Mouse (Mus musculus): Measurements from ENCODE around the gene Rnf115. TPM values are rescaled to one million over a fixed set of nuclear protein-coding genes. Genes with fewer than 3 reads are reported as not detected.

Gene Rnf115
- polyA plus RNA-seq, 1 experiment from 2014 or later: 54.5 TPM

DNA sequence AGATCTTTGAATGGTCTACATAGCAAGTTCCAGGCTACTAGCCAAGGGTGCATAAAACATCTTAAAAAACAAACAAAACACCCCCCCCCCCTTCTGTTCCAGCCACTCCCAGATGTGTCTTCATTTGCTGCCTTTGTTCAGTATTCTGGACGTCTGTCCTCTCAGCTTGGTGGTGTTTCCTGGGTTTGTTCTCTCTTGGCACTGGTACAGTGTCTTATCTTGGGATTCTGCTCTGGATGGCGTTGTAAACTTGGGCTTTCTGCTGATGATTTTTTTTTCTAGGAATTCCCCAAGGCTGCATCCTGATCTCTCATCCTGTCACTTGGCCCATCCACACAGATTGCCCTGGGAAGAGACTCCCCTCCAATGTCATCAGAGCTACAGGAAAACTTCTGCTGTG, 109.0 kb downstream of the Rnf115 start:
- no peaks in the 10 kb centered on the region for H3K9me3 ChIP-seq (replicated peaks)
- H3K4me1 ChIP-seq (replicated peaks): no peaks in the 10 kb centered on the region
- ATAC-seq (ENCODE audit: insufficient number of reproducible peaks, low FRiP score): no peak
- H3K27me3 ChIP-seq (replicated peaks): no peaks in the 10 kb centered on the region; the same call in 1 of the 2 replicates
- no peak overlapping the region for H3K27ac ChIP-seq (ENCODE audit: poor library complexity, severe bottlenecking)
- H3K9ac ChIP-seq: no peak overlapping the region
- H3K36me3 ChIP-seq: no peaks in the 10 kb centered on the region
- WGBS: 34% methylated on average over 2 of the region's 2 CpGs
- H3K4me2 ChIP-seq: no peak overlapping the region
- H3K4me3 ChIP-seq: no peak overlapping the region

DNA sequence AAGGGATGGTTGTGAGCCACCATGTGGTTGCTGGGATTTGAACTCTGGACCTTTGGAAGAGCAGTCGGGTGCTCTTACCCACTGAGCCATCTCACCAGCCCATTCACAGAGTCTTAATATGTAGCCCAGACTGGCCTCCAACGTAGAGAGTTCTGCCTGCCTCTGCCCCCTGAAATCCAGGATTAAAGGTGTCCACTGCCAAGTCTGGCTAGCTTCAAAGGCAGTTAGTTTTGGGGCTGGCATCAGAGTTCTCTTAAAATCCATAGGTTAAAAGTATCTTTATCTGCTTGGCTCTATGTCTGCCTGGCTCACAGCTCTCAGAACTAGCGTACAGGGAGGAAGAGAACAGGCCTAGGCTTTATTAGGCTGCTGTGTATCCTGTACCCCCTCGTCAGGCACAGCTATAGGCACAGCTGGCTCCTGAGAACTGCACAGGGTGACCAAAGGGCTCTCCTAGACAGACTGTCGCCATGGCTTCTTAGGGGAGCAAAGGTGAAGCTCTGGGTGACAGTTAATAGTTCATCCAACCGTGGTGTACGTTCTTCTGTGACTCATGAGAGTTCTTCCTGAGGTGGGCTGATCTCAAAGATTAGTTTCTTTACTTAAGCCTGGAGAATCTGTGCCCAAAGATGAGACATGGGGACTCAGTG, 111.7 kb downstream of the Rnf115 start:
- H3K36me3 ChIP-seq: no peaks in the 10 kb centered on the region
- WGBS: 82% methylated on average over 7 of the region's 7 CpGs
- H3K9ac ChIP-seq: no peak overlapping the region
- H3K4me1 ChIP-seq (replicated peaks): no peaks in the 10 kb centered on the region
- H3K4me3 ChIP-seq: no peak overlapping the region
- no peaks in the 10 kb centered on the region for H3K9me3 ChIP-seq (replicated peaks)
- H3K27ac ChIP-seq (ENCODE audit: poor library complexity, severe bottlenecking): no peak overlapping the region
- no peak overlapping the region for H3K4me2 ChIP-seq
- ATAC-seq (ENCODE audit: insufficient number of reproducible peaks, low FRiP score): no peak
- H3K27me3 ChIP-seq (replicated peaks): no peaks in the 10 kb centered on the region

Other genes starting within 250 kb of the Rnf115 start
- gene Hfe2, start 202.5 kb upstream of the Rnf115 start, polyA plus RNA-seq (2016; fragmentation: Nextera tagmentation; extraction: Ambion mirVana): 7.9 and 9.2 TPM in 2 replicates
- 144 and 150 TPM in 2 replicates for gene Txnip, start 169.7 kb upstream of the Rnf115 start, polyA plus RNA-seq (2016; fragmentation: Nextera tagmentation; extraction: Ambion mirVana)
- 1.6 and 2.4 TPM in 2 replicates for gene Gm16253, start 150.7 kb upstream of the Rnf115 start, polyA plus RNA-seq (2016; fragmentation: Nextera tagmentation; extraction: Ambion mirVana)
- gene Polr3gl, start 133.5 kb upstream of the Rnf115 start, polyA plus RNA-seq (2016; fragmentation: Nextera tagmentation; extraction: Ambion mirVana): 39.2 and 39.3 TPM in 2 replicates
- gene Ankrd34a, start 131.0 kb upstream of the Rnf115 start, polyA plus RNA-seq (2016; fragmentation: Nextera tagmentation; extraction: Ambion mirVana): 9.2 and 9.5 TPM in 2 replicates
- 5.1 and 5.2 TPM in 2 replicates for gene Lix1l, start 126.5 kb upstream of the Rnf115 start, polyA plus RNA-seq (2016; fragmentation: Nextera tagmentation; extraction: Ambion mirVana)
- gene Rbm8a, start 97.7 kb upstream of the Rnf115 start, polyA plus RNA-seq (2016; fragmentation: Nextera tagmentation; extraction: Ambion mirVana): 90.8 and 95.8 TPM in 2 replicates
- 36.9 and 37.2 TPM in 2 replicates for gene Pex11b, start 92.3 kb upstream of the Rnf115 start, polyA plus RNA-seq (2016; fragmentation: Nextera tagmentation; extraction: Ambion mirVana)
- 0.10 and 0.14 TPM in 2 replicates for gene Gm42957, start 92.2 kb upstream of the Rnf115 start, polyA plus RNA-seq (2016; fragmentation: Nextera tagmentation; extraction: Ambion mirVana)
- gene Itga10, start 82.1 kb upstream of the Rnf115 start, polyA plus RNA-seq (2016; fragmentation: Nextera tagmentation; extraction: Ambion mirVana): 0.75 and 0.91 TPM in 2 replicates
- gene Ankrd35, start 57.5 kb upstream of the Rnf115 start, polyA plus RNA-seq (2016; fragmentation: Nextera tagmentation; extraction: Ambion mirVana): 0.17 and 0.23 TPM in 2 replicates
- gene Pias3, start 31.3 kb upstream of the Rnf115 start, polyA plus RNA-seq (2016; fragmentation: Nextera tagmentation; extraction: Ambion mirVana): 42.0 and 43.3 TPM in 2 replicates
- gene Nudt17, start 19.1 kb upstream of the Rnf115 start, polyA plus RNA-seq (2016; fragmentation: Nextera tagmentation; extraction: Ambion mirVana): 6.2 and 6.9 TPM in 2 replicates
- gene Polr3c, start within 50 bp of the Rnf115 start, polyA plus RNA-seq (2016; fragmentation: Nextera tagmentation; extraction: Ambion mirVana): 27.6 and 32.5 TPM in 2 replicates
- gene Pdzk1, start 101.6 kb downstream of the Rnf115 start, polyA plus RNA-seq (2016; fragmentation: Nextera tagmentation; extraction: Ambion mirVana): 0.36 TPM in 1 of 2 replicates, not detected in the other
- 0.08 TPM in 1 of 2 replicates, not detected in the other for gene Cd160, start 101.7 kb downstream of the Rnf115 start, polyA plus RNA-seq (2016; fragmentation: Nextera tagmentation; extraction: Ambion mirVana)
- 150 and 151 TPM in 2 replicates for gene Gja5, start 177.0 kb downstream of the Rnf115 start, polyA plus RNA-seq (2016; fragmentation: Nextera tagmentation; extraction: Ambion mirVana)
- gene Gpr89, start 177.7 kb downstream of the Rnf115 start, polyA plus RNA-seq (2016; fragmentation: Nextera tagmentation; extraction: Ambion mirVana): 27.6 and 32.3 TPM in 2 replicates
- gene Gja8, start 198.4 kb downstream of the Rnf115 start, polyA plus RNA-seq (2016; fragmentation: Nextera tagmentation; extraction: Ambion mirVana): not detected in 2 replicates